Mouse (Mus musculus) neural tube, embryonic 13.5 days (tissue): ENCODE data around the gene Gm6525. TPM values are rescaled to one million over a fixed set of nuclear protein-coding genes. Genes with fewer than 3 reads are reported as not detected.

Experiments used
- ATAC-seq: fragments of 200-750 bp; cut with Nextera tagmentation; 2 replicates; pipeline ENCODE4 v1.8.0; 2017; ENCODE audit warnings: low read depth, mild to moderate bottlenecking, moderate TSS enrichment, moderate library complexity
- H3K27ac ChIP-seq: fragments of 300-500 bp; sonication (generic); replicated peaks from 2 replicates; pipeline ENCODE4 v1.5.1; 2015; ENCODE audit warnings: moderate library complexity, mild to moderate bottlenecking, inconsistent platforms
- H3K27me3 ChIP-seq: fragments of 300-500 bp; sonication (generic); 2 replicates; pipeline ENCODE4 v1.6.1; 2015; ENCODE audit warnings: mild to moderate bottlenecking, inconsistent platforms
- H3K36me3 ChIP-seq: fragments of 300-500 bp; sonication (generic); 2 replicates; pipeline ENCODE4 v1.6.1; 2015; ENCODE audit warnings: mild to moderate bottlenecking, inconsistent platforms
- H3K4me1 ChIP-seq: fragments of 300-500 bp; sonication (generic); replicated peaks from 2 replicates; pipeline ENCODE4 v1.6.1; 2015; ENCODE audit warnings: inconsistent platforms
- H3K4me2 ChIP-seq: fragments of 300-500 bp; sonication (generic); 2 replicates; pipeline ENCODE4 v1.6.1; 2015; ENCODE audit warnings: inconsistent platforms, mild to moderate bottlenecking, moderate library complexity
- H3K4me3 ChIP-seq: fragments of 300-500 bp; sonication (generic); 2 replicates; pipeline ENCODE4 v1.5.1; 2015; ENCODE audit warnings: mild to moderate bottlenecking, inconsistent platforms
- H3K9ac ChIP-seq: fragments of 300-500 bp; sonication (generic); 2 replicates; pipeline ENCODE4 v1.6.1; 2015; ENCODE audit warnings: moderate library complexity, mild to moderate bottlenecking, inconsistent platforms
- H3K9me3 ChIP-seq: fragments of 300-500 bp; sonication (generic); 2 replicates; pipeline ENCODE4 v1.6.1; 2016; ENCODE audit warnings: inconsistent platforms
- WGBS: fragments of 180-500 bp; shearing (Covaris S2); methylation state at CpG from one replicate; pipeline ENCODE4 v1.1.7; 2015; 5-methylcytosine and 5-hydroxymethylcytosine counted together
- polyA plus RNA-seq: library from polyadenylated mRNA; unstranded; fragments of >200 nt; fragmentation: Nextera tagmentation; extraction: Ambion mirVana; gene quantifications from 2 replicates; pipeline ENCODE4 v1.2.1, GENCODE M21; 2015

Gene Gm6525
- polyA plus RNA-seq, 1 experiment from 2014 or later = 3.5 TPM

DNA sequence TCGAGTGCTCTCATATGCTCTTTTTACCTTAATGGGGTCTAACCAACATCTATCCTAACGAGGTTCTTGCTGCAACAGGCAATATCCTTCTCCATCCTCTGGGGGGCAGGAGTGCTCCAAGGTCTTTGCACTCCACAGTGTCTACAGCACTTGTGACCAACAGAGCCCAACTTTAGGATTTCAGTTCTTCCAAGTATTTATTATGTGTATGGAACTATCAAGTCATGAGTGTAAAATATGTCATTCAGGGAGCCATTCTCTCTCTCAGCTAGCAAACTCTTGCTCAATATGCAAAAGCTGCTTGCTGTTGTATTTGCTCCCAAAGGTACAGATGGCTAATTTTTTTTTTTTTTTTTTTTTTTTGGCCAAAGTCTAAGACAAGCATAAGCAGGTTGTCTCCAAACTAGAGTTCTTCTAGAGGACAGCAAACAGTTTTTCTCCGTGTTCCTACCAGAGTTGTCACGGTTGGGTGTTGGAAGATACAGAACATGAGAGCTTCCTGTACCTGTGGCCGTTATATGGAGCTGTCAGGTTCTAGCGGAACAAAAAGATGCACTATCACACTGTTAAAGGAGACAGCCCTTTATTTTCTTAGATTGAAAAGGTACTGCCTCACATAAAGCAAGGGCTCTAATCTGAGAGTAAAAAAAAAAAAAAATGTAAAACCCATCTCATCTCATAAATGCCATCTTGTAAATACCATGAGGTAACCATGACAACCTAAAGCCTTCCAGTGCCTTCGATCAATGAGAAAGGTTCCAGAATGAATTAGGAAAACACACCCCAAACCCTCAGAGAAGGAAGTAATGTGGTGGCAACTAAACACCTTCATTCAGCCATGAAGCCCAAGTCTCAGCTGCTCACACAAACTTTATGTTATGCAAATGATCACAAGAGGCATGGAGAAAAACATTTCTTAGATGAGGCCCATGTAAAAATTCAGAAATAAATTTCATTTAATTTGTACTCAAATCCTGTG is 1.7 kb downstream of the Gm6525 start:
- Histone ChIP-seq H3K36me3 (peaks cover 65% of the 10 kb centered on the region), H3K27me3 (no peaks in the 10 kb centered on the region), H3K4me3 (no peak overlapping the region), H3K27ac (no peak overlapping the region), H3K9ac (no peak overlapping the region), H3K4me1 (peaks cover 7% of the 10 kb centered on the region), H3K4me2 (no peak overlapping the region), H3K9me3 (no peaks in the 10 kb centered on the region)
- 48% methylated on average over 7 of the region's 7 CpGs for WGBS
- ATAC-seq = peak; percentile 75

- H3K4me2 ChIP-seq = no peak overlapping the region
- H3K9ac ChIP-seq = no peak overlapping the region
- ATAC-seq = no peak
- no peaks in the 10 kb centered on the region for H3K27me3 ChIP-seq
- peaks cover 21% of the 10 kb centered on the region for H3K4me1 ChIP-seq
- no peak overlapping the region for H3K27ac ChIP-seq
- WGBS = 80% methylated on average over 2 of the region's 2 CpGs
- no peaks in the 10 kb centered on the region for H3K9me3 ChIP-seq
- H3K4me3 ChIP-seq = no peak overlapping the region
- H3K36me3 ChIP-seq = peaks cover 43% of the 10 kb centered on the region
These were observed 3.9 kb downstream of the Gm6525 start for GRCm38 (mm10) chr3:84177834-84178233.

GRCm38 (mm10) chr3:84180304-84180703 is 6.4 kb downstream of the Gm6525 start:
- H3K27ac ChIP-seq = peak overlapping the region; percentile 20; the same call in 1 of the 2 replicates
- H3K9ac ChIP-seq = no peak overlapping the region
- peaks cover 41% of the 10 kb centered on the region for H3K36me3 ChIP-seq
- 81% methylated on average over 2 of the region's 2 CpGs for WGBS
- H3K4me2 ChIP-seq = no peak overlapping the region
- no peak for ATAC-seq
- H3K4me1 ChIP-seq = peaks cover 21% of the 10 kb centered on the region
- H3K4me3 ChIP-seq = no peak overlapping the region
- no peaks in the 10 kb centered on the region for H3K9me3 ChIP-seq
- no peaks in the 10 kb centered on the region for H3K27me3 ChIP-seq

- H3K36me3 ChIP-seq = peaks cover 45% of the 10 kb centered on the region
- no peak overlapping the region for H3K4me2 ChIP-seq
- no peak overlapping the region for H3K4me3 ChIP-seq
- H3K27ac ChIP-seq = no peak overlapping the region
- no peaks in the 10 kb centered on the region for H3K27me3 ChIP-seq
- ATAC-seq = no peak
- peaks cover 21% of the 10 kb centered on the region for H3K4me1 ChIP-seq
- 46% methylated on average over 8 of the region's 8 CpGs for WGBS
- no peaks in the 10 kb centered on the region for H3K9me3 ChIP-seq
- no peak overlapping the region for H3K9ac ChIP-seq
These were observed 7.2 kb downstream of the Gm6525 start for GRCm38 (mm10) chr3:84181102-84181501.

DNA sequence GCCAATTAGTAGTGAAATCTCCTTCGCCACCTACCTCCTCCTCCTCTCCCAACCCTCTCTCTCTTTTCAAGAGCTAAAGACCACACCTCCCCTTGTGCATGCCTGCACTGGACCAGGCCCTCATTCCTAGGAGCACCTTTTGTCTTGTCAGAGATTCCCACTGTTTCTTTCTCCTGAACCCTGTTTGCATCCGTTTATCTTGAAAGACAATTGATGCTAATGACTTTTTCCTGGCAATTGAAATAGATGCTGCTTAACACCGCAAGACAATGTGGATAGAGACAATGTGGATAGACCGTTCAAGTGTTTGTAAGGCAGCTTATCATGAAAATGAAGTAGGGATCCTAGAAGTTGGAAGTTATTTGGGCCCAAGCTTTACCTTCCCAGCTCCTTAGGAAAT is 7.8 kb downstream of the Gm6525 start:
- Histone ChIP-seq H3K36me3 (peaks cover 46% of the 10 kb centered on the region), H3K4me3 (no peak overlapping the region), H3K27ac (no peak overlapping the region), H3K9me3 (no peaks in the 10 kb centered on the region), H3K9ac (no peak overlapping the region), H3K27me3 (no peaks in the 10 kb centered on the region), H3K4me2 (no peak overlapping the region), H3K4me1 (peaks cover 21% of the 10 kb centered on the region)
- ATAC-seq = no peak
- WGBS = 21% methylated on average over 4 of the region's 4 CpGs

- 63% methylated on average over 10 of the region's 10 CpGs for WGBS
- no peak for ATAC-seq
- Histone ChIP-seq H3K27ac (no peak overlapping the region), H3K4me2 (0 out of 2 replicates have a peak overlapping the region, but pooled peaks have one; percentile 34), H3K27me3 (no peaks in the 10 kb centered on the region), H3K4me3 (no peak overlapping the region), H3K4me1 (peaks cover 18% of the 10 kb centered on the region), H3K9ac (peak overlapping the region; percentile 43; the same call in 1 of the 2 replicates), H3K36me3 (peaks cover 80% of the 10 kb centered on the region), H3K9me3 (no peaks in the 10 kb centered on the region)
These were observed 15.8 kb downstream of the Gm6525 start for GRCm38 (mm10) chr3:84189629-84190173.

DNA sequence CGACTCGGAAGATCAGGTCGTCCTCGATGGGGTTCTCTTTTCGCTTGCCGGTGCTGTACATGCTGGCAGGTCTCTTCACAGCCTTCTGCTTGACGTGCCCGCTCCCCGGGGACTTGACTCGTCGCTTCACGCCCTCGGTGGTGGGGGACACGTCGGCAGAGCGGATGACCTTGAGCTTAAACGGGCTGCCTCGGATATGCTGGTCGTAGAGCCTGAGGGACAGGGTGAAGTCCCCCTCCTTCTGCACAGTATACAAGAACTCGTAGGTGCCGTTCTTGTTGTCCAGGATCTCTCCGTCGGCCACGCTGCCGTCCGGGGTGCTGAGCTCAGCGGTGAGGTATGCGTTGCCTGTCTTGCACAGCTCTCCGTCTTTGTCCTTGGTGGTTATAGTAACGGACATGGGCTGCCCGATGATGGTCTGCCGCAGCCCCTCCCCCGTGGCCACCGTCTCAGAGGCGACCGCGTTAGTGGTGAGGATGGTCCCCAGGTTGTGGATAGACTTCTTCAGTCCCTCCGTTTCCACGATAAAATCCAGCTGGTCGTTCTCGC is 16.7 kb downstream of the Gm6525 start:
- Histone ChIP-seq H3K4me3 (peak overlapping the region; percentile 5; the same call in 1 of the 2 replicates), H3K4me2 (peak overlapping the region; percentile 34), H3K9ac (peak overlapping the region; percentile 43), H3K4me1 (peaks cover 18% of the 10 kb centered on the region), H3K27me3 (no peaks in the 10 kb centered on the region), H3K9me3 (no peaks in the 10 kb centered on the region), H3K36me3 (peaks cover 74% of the 10 kb centered on the region), H3K27ac (0 out of 2 replicates have a peak overlapping the region, but pooled peaks have one; percentile 38)
- 16% methylated on average over 41 of the region's 41 CpGs for WGBS
- ATAC-seq = peak; percentile 40; the same call in 1 of the 2 replicates

DNA sequence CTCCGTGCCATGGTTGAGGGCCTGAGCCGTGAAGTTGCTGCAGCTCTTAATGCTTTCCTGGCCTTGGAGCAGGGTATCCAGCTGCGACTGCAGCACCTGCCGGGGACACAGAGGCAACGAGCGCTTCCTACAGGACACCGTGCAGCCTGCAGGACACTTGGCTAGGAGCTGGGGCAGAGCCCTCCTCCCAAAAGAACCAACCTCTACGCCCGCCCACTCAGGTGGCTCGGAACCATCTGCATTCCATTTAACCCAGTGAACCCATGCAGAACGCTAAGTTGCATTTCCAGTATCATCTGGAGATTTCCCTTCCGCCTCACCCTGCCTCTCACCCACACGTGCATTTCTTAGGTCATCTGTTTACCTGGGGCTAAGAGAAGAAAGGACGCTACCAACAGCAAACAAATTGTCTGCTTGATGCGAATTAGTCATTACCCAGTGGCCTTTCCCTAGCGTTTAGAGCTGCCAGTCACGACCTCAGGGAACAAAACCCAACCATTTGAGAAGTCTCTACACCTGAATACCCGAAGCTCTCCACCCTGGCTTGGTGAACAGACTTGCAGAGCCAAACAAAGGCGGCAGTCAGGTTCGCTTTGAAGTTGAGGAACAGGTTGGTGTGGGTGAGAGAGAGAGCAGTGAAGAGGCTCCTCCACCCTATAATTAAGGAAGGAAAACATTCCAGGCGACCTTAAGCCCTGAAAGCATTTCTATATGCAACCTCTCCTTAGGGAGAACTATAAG is 17.4 kb downstream of the Gm6525 start:
- peak; percentile 24; the same call in 1 of the 2 replicates for ATAC-seq
- Histone ChIP-seq H3K4me3 (0 out of 2 replicates have a peak overlapping the region, but pooled peaks have one; percentile 1), H3K9me3 (no peaks in the 10 kb centered on the region), H3K36me3 (peaks cover 77% of the 10 kb centered on the region), H3K27ac (0 out of 2 replicates have a peak overlapping the region, but pooled peaks have one; percentile 38), H3K9ac (peak overlapping the region; percentile 43; the same call in 1 of the 2 replicates), H3K27me3 (no peaks in the 10 kb centered on the region), H3K4me1 (peaks cover 18% of the 10 kb centered on the region), H3K4me2 (peak overlapping the region; percentile 34)
- 49% methylated on average over 21 of the region's 21 CpGs for WGBS

- Histone ChIP-seq H3K27me3 (no peaks in the 10 kb centered on the region), H3K4me3 (no peak overlapping the region), H3K27ac (no peak overlapping the region), H3K4me2 (no peak overlapping the region), H3K36me3 (peaks cover 78% of the 10 kb centered on the region), H3K9me3 (no peaks in the 10 kb centered on the region), H3K9ac (no peak overlapping the region), H3K4me1 (peaks cover 18% of the 10 kb centered on the region)
- no peak for ATAC-seq
- 64% methylated on average over 4 of the region's 4 CpGs for WGBS
These were observed 20.0 kb downstream of the Gm6525 start for GRCm38 (mm10) chr3:84193881-84194280.

DNA sequence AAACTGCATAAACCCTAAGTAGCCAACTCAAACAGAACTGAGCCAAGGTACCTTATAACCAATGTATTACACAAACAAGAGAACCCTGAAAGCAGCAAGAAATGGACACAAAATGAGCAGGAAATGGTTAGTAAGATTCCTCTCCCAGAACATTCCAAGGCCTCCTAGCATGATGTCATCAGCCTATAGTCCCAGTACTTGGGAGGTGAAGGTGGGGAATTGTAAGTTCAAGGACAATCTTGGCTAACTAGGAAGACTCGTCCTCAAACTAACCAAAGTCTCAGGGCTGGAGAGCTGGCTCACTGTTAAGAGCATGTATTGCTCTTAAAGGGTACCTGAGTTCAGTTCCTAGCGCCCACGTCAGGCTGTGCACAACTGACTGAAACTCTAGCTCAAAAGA is 24.3 kb downstream of the Gm6525 start:
- H3K9ac ChIP-seq = no peak overlapping the region
- no peaks in the 10 kb centered on the region for H3K27me3 ChIP-seq
- H3K36me3 ChIP-seq = peaks cover 46% of the 10 kb centered on the region
- H3K9me3 ChIP-seq = no peaks in the 10 kb centered on the region
- peaks cover 21% of the 10 kb centered on the region for H3K4me1 ChIP-seq
- WGBS = 97% methylated on average over 3 of the region's 3 CpGs
- no peak overlapping the region for H3K27ac ChIP-seq
- no peak overlapping the region for H3K4me2 ChIP-seq
- ATAC-seq = no peak
- no peak overlapping the region for H3K4me3 ChIP-seq

DNA sequence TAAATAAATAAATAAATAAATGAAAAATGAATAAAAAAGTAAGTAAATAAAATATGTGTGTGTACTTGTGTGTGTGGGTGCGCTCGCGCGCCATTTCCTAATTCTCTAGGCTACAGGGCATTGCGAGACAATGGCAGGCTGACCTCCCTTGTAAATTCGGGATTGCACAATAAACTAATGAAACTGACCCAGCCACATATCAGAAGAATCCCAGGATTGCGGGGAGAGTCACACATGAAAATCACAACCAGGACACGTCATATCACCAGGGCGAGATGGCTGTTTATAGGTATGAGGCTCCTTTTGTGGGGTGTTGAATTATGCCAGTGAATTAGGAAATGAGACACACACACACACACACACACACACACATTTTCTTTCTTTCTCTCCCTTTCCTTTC is 25.6 kb downstream of the Gm6525 start:
- no peak overlapping the region for H3K4me3 ChIP-seq
- H3K36me3 ChIP-seq = peaks cover 35% of the 10 kb centered on the region
- no peak overlapping the region for H3K4me2 ChIP-seq
- H3K9me3 ChIP-seq = no peaks in the 10 kb centered on the region
- H3K9ac ChIP-seq = no peak overlapping the region
- H3K4me1 ChIP-seq = peaks cover 21% of the 10 kb centered on the region
- WGBS = 91% methylated on average over 9 of the region's 9 CpGs
- H3K27me3 ChIP-seq = no peaks in the 10 kb centered on the region
- no peak overlapping the region; the same call in 1 of the 2 replicates for H3K27ac ChIP-seq
- no peak for ATAC-seq
